Mouse (Mus musculus) olfactory bulb, adult 2 months (tissue): ENCODE data around the gene Lrrc75b. TPM values are rescaled to one million over a fixed set of nuclear protein-coding genes. Genes with fewer than 3 reads are reported as not detected.
"Not testable (repeated sequence)": the region's sequence is repeated elsewhere in the genome, so short reads cannot be mapped to it uniquely, and the experiment has no call there.

Source experiments
- H3K27ac ChIP-seq: fragments of 200-500 bp; 2 replicates; pipeline ENCODE4 v1.5.1; 2012; ENCODE audit warnings: low read depth, low read length; ENCODE audit not compliant: insufficient read depth
- H3K4me1 ChIP-seq: fragments of 200-500 bp; 2 replicates; pipeline ENCODE4 v1.6.1; 2012; ENCODE audit warnings: low read length; ENCODE audit not compliant: control insufficient read depth, insufficient read depth
- H3K4me3 ChIP-seq: fragments of 200-500 bp; 2 replicates; pipeline ENCODE4 v1.5.1; 2012; ENCODE audit warnings: mild to moderate bottlenecking, low read depth, low read length, moderate library complexity; ENCODE audit not compliant: insufficient read depth
- CTCF ChIP-seq: fragments of 200-500 bp; IDR thresholded peaks from 2 replicates; pipeline ENCODE4 v1.5.1; 2012; ENCODE audit warnings: low read depth, mild to moderate bottlenecking, low read length, moderate library complexity; ENCODE audit not compliant: insufficient read depth
- POLR2A ChIP-seq: fragments of 200-500 bp; IDR thresholded peaks from 2 replicates; pipeline ENCODE4 v1.6.1; 2012; ENCODE audit warnings: mild to moderate bottlenecking, low read depth, low read length, moderate library complexity; ENCODE audit not compliant: insufficient read depth
- WGBS: fragments of 180-500 bp; shearing (Covaris S2); methylation state at CpG from one replicate; pipeline ENCODE4 v1.1.7; 2018; 5-methylcytosine and 5-hydroxymethylcytosine counted together
- polyA plus RNA-seq: library from polyadenylated mRNA; stranded (reverse); fragments of >200 nt; gene quantifications from 2 replicates; pipeline ENCODE4 v1.2.4, GENCODE M21; 2012; ENCODE audit warnings: low replicate concordance; ENCODE audit not compliant: missing spikeins, insufficient read depth, insufficient read length

Gene Lrrc75b
- polyA plus RNA-seq, 1 experiment: not detected

DNA sequence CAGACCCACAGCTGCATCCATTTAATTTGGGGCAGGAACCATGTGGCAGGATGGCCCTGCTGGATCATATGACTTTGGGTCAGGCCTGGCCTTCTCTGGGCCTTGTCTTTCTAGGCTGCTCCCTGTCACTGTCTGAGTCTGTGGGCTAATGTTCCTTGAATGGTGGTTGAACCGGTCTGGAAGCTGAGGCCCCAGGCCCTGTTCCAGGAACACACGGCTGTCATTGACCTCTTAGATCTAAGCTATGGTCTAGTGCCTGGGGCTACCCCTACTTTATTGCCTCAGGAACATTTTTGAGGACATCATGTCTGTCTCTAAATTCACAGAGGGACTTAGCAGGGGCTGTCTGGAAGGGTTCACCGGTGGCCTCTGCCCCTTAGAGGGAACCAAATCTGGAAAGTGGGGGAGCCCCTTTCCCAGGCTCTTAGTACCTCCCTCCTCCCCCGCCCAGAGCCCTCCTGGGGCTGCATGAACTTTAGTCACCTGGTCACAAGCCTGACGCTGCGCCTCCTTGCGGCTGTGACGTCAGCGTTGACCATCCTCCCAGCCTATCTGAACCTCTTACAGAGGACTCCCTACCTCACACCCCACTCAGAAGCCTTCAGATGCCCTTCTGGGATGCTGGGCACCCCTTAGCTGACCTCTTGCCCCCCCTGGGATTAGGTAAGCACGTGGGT lies 11.0 kb upstream of the Lrrc75b start:
- TF ChIP-seq CTCF: no peak
- TF ChIP-seq POLR2A: no peak
- Histone ChIP-seq H3K4me3 (no peak overlapping the region), H3K27ac (no peak overlapping the region), H3K4me1 (peaks cover 2% of the 10 kb centered on the region; the same call in 1 of the 2 replicates)
- 48% methylated on average over 10 of the region's 10 CpGs for WGBS

DNA sequence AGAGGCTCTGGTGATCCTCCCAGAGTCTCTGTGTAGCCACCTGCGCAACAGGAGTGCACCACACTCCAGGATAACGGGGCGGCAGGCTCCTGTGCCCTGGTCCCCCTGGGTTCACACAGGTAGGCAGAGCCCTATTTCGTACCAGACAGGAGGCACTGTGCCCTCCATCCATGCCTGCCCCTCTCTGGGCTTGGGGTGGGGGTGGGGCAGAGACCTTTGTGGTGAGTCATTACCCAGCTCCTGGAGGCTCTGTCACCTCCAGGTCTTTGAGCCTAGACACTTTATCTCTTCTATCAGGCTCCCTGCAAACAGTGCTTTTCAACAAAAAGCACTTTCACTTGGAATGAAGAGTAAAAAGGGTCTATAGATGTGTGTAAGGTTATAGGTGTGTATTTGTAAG lies 8.7 kb upstream of the Lrrc75b start:
- H3K4me1 ChIP-seq: peaks cover 2% of the 10 kb centered on the region; the same call in 1 of the 2 replicates
- 41% methylated on average over 4 of the region's 4 CpGs for WGBS
- no peak overlapping the region for H3K4me3 ChIP-seq
- no peak overlapping the region for H3K27ac ChIP-seq
- TF ChIP-seq CTCF: no peak
- no peak for TF ChIP-seq POLR2A

DNA sequence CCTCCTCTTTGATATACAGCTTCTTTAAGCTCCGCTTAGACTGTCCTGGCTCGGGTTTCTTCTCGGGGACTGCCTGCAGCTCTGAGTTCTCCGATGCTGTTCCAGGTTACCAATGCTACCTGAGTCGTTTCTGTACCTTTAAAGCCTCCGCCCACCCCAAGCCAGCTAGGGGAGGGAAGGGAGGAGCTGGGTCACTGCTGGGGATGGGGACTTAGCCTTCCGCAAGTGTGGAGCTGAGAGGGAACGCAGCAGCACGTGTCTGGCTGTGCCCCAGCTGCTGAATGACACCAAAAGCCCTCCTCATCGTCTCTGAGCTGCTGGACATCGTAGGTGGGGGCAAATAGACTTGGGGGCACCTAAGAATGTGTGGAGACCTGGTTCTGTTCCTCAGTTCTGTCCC lies 8.3 kb upstream of the Lrrc75b start:
- peaks cover 2% of the 10 kb centered on the region; the same call in 1 of the 2 replicates for H3K4me1 ChIP-seq
- 22% methylated on average over 11 of the region's 11 CpGs for WGBS
- no peak overlapping the region for H3K27ac ChIP-seq
- no peak overlapping the region for H3K4me3 ChIP-seq
- no peak for TF ChIP-seq POLR2A
- no peak for TF ChIP-seq CTCF

DNA sequence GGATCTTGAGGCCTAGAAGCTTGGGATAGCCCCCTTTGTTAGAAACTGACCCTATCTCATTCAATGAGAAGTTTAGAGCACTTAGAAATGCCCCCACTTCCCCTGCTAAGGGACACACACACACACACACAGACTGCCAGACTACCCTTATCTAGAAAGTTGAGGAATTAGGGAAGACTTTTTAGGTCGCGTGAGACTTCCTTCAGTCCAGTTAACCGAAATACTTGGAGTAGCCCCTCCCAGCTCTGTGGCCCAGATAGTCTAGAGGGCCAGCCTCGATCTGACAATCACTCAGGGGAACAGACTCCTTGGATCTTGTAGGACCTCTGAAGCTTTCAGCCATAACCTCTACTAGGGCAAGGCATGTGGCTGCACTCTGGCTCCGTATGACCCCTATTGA lies 7.9 kb upstream of the Lrrc75b start:
- no peak for TF ChIP-seq CTCF
- TF ChIP-seq POLR2A: no peak
- Histone ChIP-seq H3K27ac (no peak overlapping the region), H3K4me1 (peaks cover 2% of the 10 kb centered on the region; the same call in 1 of the 2 replicates), H3K4me3 (no peak overlapping the region)
- WGBS: 55% methylated on average over 5 of the region's 5 CpGs

DNA sequence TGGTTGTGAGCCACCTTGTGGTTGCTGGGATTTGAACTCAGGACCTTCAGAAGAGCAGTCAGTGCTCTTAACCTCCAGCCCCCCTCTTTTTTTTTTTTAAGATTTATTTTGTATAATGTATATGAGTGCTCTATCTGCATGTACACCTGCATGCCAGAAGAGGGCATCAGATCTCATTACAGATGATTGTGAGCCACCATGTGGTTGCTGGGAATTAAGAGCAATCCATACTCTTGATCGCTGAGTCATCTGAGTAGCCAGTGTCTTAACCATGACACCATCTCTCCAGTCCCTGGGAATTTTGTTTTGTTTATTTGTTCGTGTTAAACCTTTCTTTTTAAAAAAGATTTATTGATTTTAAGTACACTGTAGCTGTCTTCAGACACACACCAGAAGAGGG lies 6.6 kb upstream of the Lrrc75b start:
- H3K4me3 ChIP-seq, H3K27ac ChIP-seq, H3K4me1 ChIP-seq: not testable (repeated sequence)
- 82% methylated on average over 2 of the region's 2 CpGs for WGBS

DNA sequence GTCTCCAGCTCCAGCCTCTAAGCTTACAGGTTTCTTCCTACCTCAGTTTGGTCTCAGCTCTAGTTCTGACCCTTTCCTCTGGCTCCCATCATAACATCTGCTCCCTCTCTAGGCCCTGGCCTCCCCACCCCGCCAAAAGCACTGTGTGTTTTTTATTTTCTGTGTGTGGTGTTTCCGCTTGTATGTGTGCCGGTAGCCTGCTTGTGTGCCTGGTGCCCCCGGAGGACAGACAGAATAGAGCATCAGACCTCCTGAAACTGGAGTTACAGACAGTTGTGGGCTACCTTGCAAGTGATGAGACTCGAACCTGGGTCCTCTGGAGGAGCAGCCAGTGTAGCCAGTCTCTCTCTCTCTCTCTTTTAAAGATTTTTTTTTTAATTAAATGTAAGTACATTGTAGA lies 6.2 kb upstream of the Lrrc75b start:
- 84% methylated on average over 5 of the region's 5 CpGs for WGBS
- Histone ChIP-seq H3K4me1 (peaks cover 2% of the 10 kb centered on the region; the same call in 1 of the 2 replicates), H3K27ac (no peak overlapping the region), H3K4me3 (no peak overlapping the region)
- TF ChIP-seq POLR2A (no peak), CTCF (no peak)

DNA sequence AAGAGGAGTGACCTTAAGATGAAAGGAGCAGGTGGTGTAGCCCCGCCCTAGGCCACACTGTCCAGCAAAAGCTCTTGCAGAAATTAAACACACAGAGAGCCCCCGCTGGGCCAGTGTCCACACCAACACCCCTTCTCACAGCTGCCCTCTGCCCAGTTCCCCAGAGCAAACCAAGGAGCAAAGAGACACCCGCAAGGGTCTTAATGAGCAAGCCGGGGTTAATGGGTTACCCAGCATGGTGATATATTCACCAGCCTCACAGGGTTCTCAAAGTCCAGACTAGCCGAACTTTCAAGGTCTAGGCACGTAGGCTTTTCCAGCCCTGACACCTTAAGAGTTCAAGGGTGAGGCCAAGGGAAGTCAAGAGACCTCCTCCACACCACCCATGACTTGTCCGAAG lies 5.8 kb upstream of the Lrrc75b start:
- 86% methylated on average over 7 of the region's 7 CpGs for WGBS
- TF ChIP-seq CTCF (no peak), POLR2A (no peak)
- peaks cover 2% of the 10 kb centered on the region; the same call in 1 of the 2 replicates for H3K4me1 ChIP-seq
- no peak overlapping the region for H3K4me3 ChIP-seq
- H3K27ac ChIP-seq: no peak overlapping the region

DNA sequence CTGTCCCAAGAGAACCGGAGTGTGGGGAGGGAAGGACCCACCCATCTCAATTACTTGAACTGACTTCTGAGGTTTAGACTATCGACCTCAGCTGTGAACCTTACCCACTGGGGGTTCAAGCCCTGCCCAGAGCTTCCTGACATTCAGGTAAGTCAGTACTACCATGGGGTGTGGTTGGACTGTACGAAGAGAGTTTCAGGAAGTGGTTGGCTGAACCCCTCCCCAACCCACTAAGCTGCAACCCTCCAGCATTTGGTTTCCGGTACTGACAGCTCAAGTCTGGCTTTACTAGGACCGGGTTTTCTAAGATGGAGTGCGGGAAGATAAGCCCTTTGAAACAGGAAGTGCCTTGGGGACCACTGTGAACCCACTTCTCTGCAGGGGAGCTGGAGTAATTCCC lies 5.3 kb upstream of the Lrrc75b start:
- TF ChIP-seq POLR2A: no peak
- TF ChIP-seq CTCF: no peak
- 75% methylated on average over 6 of the region's 6 CpGs for WGBS
- H3K27ac ChIP-seq: no peak overlapping the region
- peaks cover 5% of the 10 kb centered on the region for H3K4me1 ChIP-seq
- H3K4me3 ChIP-seq: no peak overlapping the region

DNA sequence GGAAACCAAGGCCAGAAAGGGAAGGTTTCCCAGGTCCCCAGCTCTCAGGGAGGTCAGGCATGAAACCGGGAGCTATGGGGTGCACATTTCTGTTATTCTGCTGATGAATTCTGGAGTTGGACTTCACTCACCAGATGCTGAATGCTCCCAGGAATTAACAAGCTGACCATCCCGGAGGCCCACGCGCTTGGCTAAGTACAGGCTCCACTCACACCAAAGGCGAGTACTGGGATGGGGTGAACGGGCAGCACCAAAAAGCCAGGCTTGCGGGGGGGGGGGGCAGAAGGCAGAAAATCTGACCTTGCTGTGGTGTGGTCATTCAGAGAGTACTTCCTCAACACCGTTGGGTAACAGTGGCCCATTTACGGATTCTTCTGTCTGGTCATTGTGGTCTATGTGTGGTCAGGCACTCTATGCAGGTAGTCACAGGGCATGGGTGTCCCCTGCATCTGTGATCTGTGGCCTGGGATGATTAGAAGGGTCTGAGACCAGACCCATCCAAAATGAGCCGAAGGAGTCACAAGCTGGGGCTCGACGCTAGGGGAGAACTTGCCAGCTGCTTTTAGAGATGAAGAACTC lies 4.6 kb upstream of the Lrrc75b start:
- peaks cover 10% of the 10 kb centered on the region for H3K4me1 ChIP-seq
- no peak overlapping the region for H3K4me3 ChIP-seq
- TF ChIP-seq POLR2A (no peak), CTCF (no peak)
- no peak overlapping the region for H3K27ac ChIP-seq
- 87% methylated on average over 12 of the region's 12 CpGs for WGBS
